Mouse (Mus musculus): ENCODE measurements around the gene Mreg.
"Not testable (repeated sequence)": the region's sequence is repeated elsewhere in the genome, so short reads cannot be mapped to it uniquely, and the experiment has no call there.

Gene Mreg

DNA sequence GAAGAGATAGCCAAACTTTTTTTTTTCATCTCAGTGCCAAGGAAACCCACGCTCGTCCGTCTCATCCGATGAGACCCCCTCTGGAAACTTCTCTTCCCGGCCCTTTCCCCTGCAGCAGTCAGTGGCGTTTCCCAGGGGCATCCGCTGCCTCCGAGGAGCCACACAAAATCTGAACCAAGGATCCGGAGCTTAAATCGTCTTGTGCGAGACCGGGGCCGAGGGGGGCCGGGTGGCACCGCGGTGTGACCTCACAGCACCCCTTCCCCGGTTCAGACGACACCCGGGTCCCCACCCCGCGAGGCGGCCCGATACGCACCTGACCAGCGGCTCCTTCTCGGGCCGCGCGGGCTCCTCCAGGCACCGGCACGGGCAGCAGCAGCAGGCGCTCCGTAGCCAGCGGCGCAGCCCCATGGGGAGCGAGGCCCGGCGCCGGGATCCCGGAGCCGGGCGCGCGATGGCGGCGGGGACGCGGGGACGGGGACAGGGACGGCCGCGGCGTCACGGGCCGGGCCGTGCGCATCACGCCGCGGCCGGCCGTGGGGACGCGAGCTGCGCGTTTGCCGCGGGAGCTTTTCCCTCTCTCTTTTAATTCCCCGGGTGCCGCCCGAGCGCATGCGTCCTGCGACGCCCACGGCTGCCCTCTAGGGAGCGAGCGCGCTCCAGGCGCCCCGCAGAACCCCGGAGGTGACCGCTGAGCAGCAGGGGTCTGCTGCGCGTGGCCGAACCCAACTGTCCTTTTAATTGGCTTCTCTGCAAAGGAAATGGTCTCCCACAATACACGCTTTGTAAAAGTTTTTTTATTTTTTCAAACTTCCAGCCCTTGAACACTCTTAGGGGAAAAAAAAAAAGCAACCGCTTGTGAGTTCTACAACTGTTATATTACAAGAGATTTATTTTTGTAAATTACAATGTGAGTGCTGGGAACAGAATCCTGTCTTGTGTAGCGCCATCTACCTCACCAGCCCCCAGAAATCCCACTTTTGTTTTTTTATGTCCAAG lies at the start of gene Mreg:
Gene Mreg, minus strand, starts transcription at position 607 of the 999 bp plus-strand sequence.
- peak; percentile 71 to 79 for DNase-seq

- DNase-seq: peak in 1 of 2 experiments; percentile 15
Observed at GRCm38 (mm10) chr1:72256381-72257256, 44.5 kb upstream of the Mreg start.

DNA sequence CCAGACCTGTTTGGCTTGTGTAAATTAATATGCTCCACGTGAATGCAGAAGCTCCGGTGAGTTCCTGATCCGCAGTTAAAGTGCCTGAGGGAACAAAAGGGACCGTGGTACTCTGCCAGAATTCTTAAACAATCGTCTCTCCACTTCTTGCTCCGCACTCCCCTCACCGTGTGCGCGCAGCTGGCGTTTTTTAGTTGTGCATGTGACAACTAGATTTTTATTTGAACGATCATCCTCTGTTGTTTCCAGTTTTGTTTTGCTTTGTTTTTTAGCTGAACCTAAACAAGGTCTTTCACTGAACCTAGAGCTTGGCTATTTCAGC lies 43.7 kb upstream of the Mreg start:
- no peak for DNase-seq

GRCm38 (mm10) chr1:72255062-72255853 lies 43.2 kb upstream of the Mreg start:
- peak; percentile 26 to 37 for DNase-seq

DNA sequence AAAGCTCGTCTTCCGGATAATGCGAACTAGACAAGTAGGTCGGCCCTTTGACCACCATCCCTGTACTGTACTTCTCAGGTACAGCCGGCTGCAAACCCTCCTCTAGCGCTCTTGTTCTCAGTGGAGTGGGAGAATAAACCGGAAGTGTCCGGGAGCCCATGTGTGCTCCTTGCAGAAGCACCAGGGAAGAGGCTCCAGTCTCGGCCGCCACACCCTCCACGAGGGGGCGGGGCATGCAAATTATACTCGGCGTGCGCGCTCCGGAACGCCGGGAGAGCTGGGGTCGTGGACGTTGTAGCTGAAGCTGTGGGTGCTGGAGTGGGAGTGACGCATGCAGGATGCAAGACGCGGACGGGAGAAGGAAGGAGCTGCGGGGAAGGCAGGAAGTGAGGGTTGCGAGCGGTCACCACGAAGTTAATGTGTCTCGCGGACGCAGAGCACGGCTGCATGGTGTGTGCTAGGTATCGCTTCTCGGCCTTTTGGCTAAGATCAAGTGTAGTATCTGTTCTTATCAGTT lies 42.5 kb upstream of the Mreg start:
- peak; percentile 82 to 87 for DNase-seq

- DNase-seq: peak; percentile 16
Observed at GRCm38 (mm10) chr1:72253881-72254491, 41.9 kb upstream of the Mreg start.

DNA sequence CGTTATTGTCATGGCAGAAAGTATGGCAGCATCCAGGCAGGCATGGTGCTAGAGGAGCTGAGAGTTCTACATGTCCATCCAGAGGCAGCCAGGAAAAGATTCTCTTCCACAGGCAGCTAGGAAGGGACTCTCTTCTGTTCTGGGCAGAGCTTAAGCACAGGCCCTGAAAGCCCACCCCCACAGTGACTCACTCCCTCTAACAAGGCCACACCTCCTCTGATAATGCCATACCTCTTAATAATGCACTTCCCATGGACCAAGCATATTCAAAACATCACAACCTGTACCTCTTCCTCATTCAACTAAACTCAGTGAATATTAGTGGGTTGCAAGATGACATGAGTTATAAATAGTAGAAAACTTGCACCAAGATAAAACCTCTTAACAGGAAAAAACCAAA lies 39.7 kb upstream of the Mreg start:
- no peak for DNase-seq

- not testable (repeated sequence) for DNase-seq
Observed at GRCm38 (mm10) chr1:72248226-72248737, 36.2 kb upstream of the Mreg start.

DNA sequence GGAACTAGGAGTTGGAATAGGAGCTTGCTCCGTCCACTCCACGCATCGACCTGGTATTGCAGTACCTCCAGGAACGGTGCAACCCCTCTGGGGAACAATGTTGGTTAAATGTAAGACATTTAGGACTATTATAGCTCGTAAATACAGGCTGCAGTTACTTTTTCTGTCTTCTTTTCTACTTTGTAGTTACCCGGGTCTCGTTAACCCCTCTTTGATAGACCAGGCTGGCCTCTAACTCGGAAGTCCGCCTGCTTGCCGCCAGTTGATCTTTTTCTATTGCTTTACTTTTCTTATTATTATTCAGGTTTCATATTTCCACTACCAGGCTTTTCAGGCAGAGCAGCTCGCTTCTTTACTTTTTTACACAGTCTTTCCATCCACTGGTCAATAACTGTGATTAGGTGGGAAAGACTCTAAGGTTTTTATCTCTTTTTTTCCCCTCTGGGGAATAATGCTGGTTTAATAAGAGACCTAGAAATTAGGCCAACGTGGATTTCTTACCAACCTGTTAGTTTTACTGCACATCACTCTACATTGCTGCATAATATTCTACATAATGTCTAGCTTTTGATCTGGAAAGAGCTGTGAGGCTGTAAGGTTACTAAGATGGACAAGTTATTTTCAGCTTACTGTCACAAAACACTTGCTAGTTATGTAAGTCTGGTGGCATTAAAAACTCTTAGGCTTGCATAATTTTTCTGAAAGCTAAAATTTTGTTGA lies 32.4 kb upstream of the Mreg start:
- DNase-seq: no peak

- peak; percentile 96 to 97 for DNase-seq
Observed at GRCm38 (mm10) chr1:72243656-72244316, 31.7 kb upstream of the Mreg start.

- DNase-seq: no peak
Observed at GRCm38 (mm10) chr1:72242581-72243143, 30.6 kb upstream of the Mreg start.

DNA sequence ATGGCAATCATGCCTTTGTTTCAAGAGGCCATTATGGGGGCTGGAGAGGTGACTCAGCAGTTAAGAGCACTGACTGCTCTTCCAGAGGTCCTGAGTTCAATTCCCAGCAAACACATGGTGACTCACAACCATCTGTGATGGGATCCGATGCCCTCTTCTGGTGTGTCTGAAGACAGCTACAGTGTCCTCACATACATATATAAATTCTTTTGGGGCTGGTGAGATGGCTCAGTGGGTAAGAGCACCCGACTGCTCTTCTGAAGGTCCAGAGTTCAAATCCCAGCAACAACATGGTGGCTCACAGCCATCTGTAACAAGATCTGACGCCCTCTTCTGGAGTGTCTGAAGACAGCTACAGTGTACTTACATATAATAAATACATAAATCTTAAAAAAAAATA lies 27.0 kb upstream of the Mreg start:
- DNase-seq: not testable (repeated sequence)

- DNase-seq: no peak
Observed at GRCm38 (mm10) chr1:72238016-72238580, 26.0 kb upstream of the Mreg start.

- DNase-seq: no peak
Observed at GRCm38 (mm10) chr1:72237007-72237775, 25.1 kb upstream of the Mreg start.

DNA sequence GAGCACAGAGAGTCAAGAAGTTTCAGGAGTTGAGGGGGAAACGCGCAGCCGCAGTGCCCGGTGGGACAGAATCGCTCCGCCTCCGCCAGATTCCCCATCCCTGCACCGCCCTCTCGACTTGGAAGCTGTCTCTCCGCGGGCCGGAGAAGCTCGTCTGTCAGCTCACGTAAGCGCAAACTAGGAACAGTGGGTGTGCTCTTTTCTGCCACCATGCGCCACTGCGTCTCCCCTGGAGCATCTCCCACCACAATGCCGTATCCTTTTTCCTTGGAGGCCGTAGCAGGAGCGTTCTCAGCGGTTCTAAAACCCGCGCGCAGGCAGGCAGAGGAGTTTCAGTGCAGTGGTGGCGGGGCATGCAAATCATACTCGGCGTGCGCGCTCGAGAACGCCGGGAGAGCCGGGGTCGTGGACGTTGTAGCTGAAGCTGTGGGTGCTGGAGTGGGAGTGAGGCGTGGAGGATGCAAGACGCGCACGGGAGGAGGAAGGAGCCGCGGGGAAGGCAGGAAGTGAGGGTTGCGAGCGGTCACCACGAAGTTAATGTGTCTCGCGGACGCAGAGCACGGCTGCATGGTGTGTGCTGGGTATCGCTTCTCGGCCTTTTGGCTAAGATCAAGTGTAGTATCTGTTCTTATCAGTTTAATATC lies 24.4 kb upstream of the Mreg start:
- DNase-seq: peak; percentile 76 to 78

- DNase-seq: not testable (repeated sequence)
Observed at GRCm38 (mm10) chr1:72232592-72232991, 20.5 kb upstream of the Mreg start.

- DNase-seq: no peak
Observed at GRCm38 (mm10) chr1:72228974-72229373, 16.9 kb upstream of the Mreg start.

DNA sequence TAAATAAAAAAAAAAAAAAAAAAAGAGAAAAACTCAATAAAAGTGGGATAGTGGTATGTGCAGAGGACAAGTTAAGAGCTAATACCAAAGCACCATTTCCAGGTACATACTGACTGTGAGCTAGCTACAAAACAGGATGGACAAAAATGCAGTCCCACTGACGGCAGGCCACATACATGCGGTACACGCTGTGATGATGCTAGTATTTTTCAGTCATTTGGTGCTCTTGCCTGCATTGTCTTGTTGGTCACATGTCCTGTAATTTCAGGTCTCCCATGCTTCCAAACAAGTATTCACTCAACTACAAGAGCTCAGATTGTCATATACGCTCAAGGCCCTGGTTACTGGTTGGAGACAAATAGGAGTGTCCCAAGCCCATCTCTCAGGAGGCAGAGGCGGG lies 15.4 kb upstream of the Mreg start:
- DNase-seq: no peak
